Mouse (Mus musculus) T-helper 17 cell (primary cell): ENCODE results near the gene 3830417A13Rik.

Experiments
- in situ Hi-C, 2 experiments: fragments of 300-600 bp; cut with MboI, MseI; formaldehyde crosslinking; loops; 1 replicate in 1 of 2; 2 replicates in 1 of 2; pipeline ENCODE4 v1.15.1; 2025; ENCODE audit warnings: high pct_unique_total_duplicates in 2 of 2

The 3830417A13Rik gene

GRCm38 (mm10) chrX:64173248-64173647 is at the start of gene 3830417A13Rik:
3830417A13Rik (plus strand) TSS chrX:64173548.
- in situ Hi-C loops = no loop called here

DNA sequence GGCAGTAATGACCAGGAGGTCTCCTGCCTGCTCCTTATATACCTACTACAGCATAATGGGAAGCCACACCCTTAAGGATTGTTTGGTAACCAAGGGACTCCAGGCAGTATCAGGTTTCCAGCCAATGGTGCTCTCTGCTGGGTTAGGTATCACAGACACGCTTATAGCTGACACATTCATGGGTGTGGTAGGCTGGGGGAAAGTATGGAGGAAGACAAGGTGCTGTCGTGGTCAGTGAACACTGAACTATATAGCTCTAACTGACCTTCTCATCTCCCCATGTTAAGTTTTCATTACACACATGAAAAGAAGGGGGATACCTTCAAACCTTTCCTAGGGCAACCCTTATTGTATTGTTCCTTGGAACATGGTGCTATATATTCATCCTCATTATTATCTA is 21.2 kb upstream of the 3830417A13Rik start, which contains the start of gene Gm6760:
Gene Gm6760 (minus strand): TSS at position 101 of the 400 bp plus-strand sequence.
- in situ Hi-C loops = no loop called here

DNA sequence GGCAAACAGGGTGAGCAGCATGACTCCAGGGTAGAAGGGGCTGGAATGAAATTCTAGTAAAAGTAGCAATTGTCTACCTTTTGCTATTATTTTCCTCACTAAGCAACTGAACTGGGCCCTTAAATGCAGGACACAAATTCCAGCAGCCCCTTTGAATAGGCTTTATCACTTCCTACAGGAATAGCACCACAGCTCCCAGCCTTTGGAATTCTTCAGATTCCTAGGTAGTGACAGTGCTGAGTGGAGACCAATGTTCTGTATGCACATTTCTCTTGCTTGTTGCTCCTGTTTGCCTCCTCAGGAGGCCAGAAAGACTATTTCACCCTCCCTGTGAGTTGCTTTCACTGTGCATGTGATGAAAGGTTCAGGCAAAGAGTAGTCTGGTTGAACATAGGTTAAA is 7.9 kb downstream of the 3830417A13Rik start:
- in situ Hi-C loops = loop anchor here in 1 of 2 experiments (10.0 kb wide), 1 partner anchor 566 kb away; no protein-coding TSS in a partner anchor
